Mouse (Mus musculus): ENCODE data around the gene C2cd4a. TPM values are rescaled to one million over a fixed set of nuclear protein-coding genes. Genes with fewer than 3 reads are reported as not detected.

Gene C2cd4a
- not detected for total RNA-seq (2021)
- long read RNA-seq, experiment 1: 0 reads
- long read RNA-seq, experiment 2: 0 reads

- peak; percentile 42 to 59 for DNase-seq
Observed at GRCm38 (mm10) chr9:67832046-67832605, at the start of gene C2cd4a. Gene C2cd4a, minus strand, starts transcription at chr9:67832330.

- DNase-seq: no peak
Observed at GRCm38 (mm10) chr9:67878197-67878769, 46.2 kb upstream of the C2cd4a start.

GRCm38 (mm10) chr9:67877081-67877718 lies 45.1 kb upstream of the C2cd4a start:
- peak; percentile 44 to 49 for DNase-seq

GRCm38 (mm10) chr9:67875337-67875736 lies 43.2 kb upstream of the C2cd4a start:
- peak; percentile 49 to 51 for DNase-seq

- no peak for DNase-seq
Observed at GRCm38 (mm10) chr9:67874522-67875222, 42.5 kb upstream of the C2cd4a start.

GRCm38 (mm10) chr9:67869691-67870450 lies 37.7 kb upstream of the C2cd4a start:
- DNase-seq: peak; percentile 30 to 51

GRCm38 (mm10) chr9:67867411-67867810 lies 35.3 kb upstream of the C2cd4a start:
- DNase-seq: peak in 1 of 2 experiments; percentile 21

- no peak for DNase-seq
Observed at GRCm38 (mm10) chr9:67865411-67865810, 33.3 kb upstream of the C2cd4a start.

- peak; percentile 39 to 53 for DNase-seq
Observed at GRCm38 (mm10) chr9:67864011-67864410, 31.9 kb upstream of the C2cd4a start.

- DNase-seq: no peak
Observed at GRCm38 (mm10) chr9:67863332-67863731, 31.2 kb upstream of the C2cd4a start.

- no peak for DNase-seq
Observed at GRCm38 (mm10) chr9:67860273-67860672, 28.1 kb upstream of the C2cd4a start.

- DNase-seq: peak; percentile 27 to 39
Observed at GRCm38 (mm10) chr9:67851150-67851549, 19.0 kb upstream of the C2cd4a start.

- DNase-seq: no peak
Observed at GRCm38 (mm10) chr9:67849846-67850245, 17.7 kb upstream of the C2cd4a start.

- no peak for DNase-seq
Observed at GRCm38 (mm10) chr9:67849397-67849796, 17.3 kb upstream of the C2cd4a start.

GRCm38 (mm10) chr9:67847606-67848005 lies 15.5 kb upstream of the C2cd4a start:
- peak in 1 of 2 experiments; percentile 36 for DNase-seq

- no peak for DNase-seq
Observed at GRCm38 (mm10) chr9:67846089-67846488, 14.0 kb upstream of the C2cd4a start.

- DNase-seq: no peak
Observed at GRCm38 (mm10) chr9:67845648-67846047, 13.5 kb upstream of the C2cd4a start.

- DNase-seq: no peak
Observed at GRCm38 (mm10) chr9:67845012-67845411, 12.9 kb upstream of the C2cd4a start.

GRCm38 (mm10) chr9:67842797-67843196 lies 10.7 kb upstream of the C2cd4a start:
- DNase-seq: peak; percentile 29 to 31

- peak; percentile 88 to 91 for DNase-seq
Observed at GRCm38 (mm10) chr9:67839981-67840859, 8.1 kb upstream of the C2cd4a start, which contains the start of gene Vps13c. Gene Vps13c, plus strand, starts transcription at chr9:67840396.

- DNase-seq: no peak
Observed at GRCm38 (mm10) chr9:67837311-67837710, 5.2 kb upstream of the C2cd4a start.
